Mouse (Mus musculus): Measurements from ENCODE around the gene Svop.

Gene Svop

GRCm38 (mm10) chr5:114007753-114008453 lies 83.5 kb downstream of the Svop start:
- in situ Hi-C loops (cut with MboI; ENCODE audit: unreplicated experiment in 2 of 2) = no loop called here

DNA sequence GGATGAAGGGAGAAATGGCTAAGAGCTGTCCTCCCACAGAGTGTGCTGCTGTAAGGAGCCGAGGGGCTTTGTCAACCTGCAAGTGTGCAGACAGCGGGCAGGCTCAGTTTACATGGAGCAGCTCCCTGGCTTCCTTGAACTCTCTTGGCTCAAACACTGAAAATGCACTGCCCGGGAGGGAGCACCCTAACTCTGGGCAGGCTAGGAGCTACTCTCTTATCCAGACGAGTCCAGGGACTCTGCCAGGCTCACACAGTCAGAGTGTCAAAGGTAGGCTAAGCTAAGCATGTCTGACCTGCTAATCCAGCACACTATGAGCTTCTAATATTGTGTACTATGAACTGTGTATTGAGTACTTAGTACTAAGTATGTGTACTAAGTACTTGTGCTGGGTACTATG lies 84.4 kb downstream of the Svop start:
- in situ Hi-C loops (cut with MboI; ENCODE audit: unreplicated experiment in 2 of 2) = no loop called here

- in situ Hi-C loops (cut with MboI; ENCODE audit: unreplicated experiment in 2 of 2) = no loop called here
These were observed 86.3 kb downstream of the Svop start for GRCm38 (mm10) chr5:114005100-114005499.

GRCm38 (mm10) chr5:114004573-114004972 lies 86.8 kb downstream of the Svop start:
- in situ Hi-C loops (cut with MboI; ENCODE audit: unreplicated experiment in 2 of 2) = no loop called here

DNA sequence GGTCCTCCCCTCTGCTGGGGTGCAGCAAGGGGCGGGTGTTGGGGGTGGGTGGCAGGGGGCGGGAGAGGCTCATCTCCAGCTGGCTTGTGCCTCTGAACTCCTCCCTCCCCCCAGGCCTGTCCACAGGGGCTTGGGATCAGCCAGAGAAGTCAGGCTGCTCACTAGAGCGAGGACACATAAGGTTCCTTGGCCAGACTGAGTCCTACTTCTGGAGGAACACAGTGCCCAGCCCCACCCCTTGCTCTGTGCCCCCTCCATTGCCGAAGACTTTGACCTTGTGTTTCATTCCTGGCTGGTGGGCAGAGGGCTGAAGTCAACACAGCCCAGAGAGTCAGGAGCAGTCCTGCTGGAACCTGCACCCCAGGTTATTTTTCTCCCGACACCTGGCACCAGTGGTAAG lies 87.8 kb downstream of the Svop start, which contains the start of gene Dao:
Dao (plus strand) TSS at position 162 of the 400 bp plus-strand sequence.
- in situ Hi-C loops (cut with MboI; ENCODE audit: unreplicated experiment in 2 of 2) = no loop called here

- in situ Hi-C loops (cut with MboI; ENCODE audit: unreplicated experiment in 2 of 2) = loop anchor here in 1 of 2 experiments (10.0 kb wide), 1 partner anchor 105 kb away; no protein-coding TSS in a partner anchor
These were observed 92.0 kb downstream of the Svop start for GRCm38 (mm10) chr5:113999382-113999781.

- in situ Hi-C loops (cut with MboI; ENCODE audit: unreplicated experiment in 2 of 2) = loop anchor here in 1 of 2 experiments (10.0 kb wide), 1 partner anchor 108 kb away; no protein-coding TSS in a partner anchor
These were observed 94.9 kb downstream of the Svop start for GRCm38 (mm10) chr5:113996458-113996857.

GRCm38 (mm10) chr5:113993487-113994465 lies 97.6 kb downstream of the Svop start, which contains the start of gene Ssh1:
TSS of gene Ssh1 (minus strand) at chr5:113993894.
- in situ Hi-C loops (cut with MboI; ENCODE audit: unreplicated experiment in 2 of 2) = loop anchor here in 1 of 2 experiments (10.0 kb wide), 1 partner anchor 111 kb away; no protein-coding TSS in a partner anchor

DNA sequence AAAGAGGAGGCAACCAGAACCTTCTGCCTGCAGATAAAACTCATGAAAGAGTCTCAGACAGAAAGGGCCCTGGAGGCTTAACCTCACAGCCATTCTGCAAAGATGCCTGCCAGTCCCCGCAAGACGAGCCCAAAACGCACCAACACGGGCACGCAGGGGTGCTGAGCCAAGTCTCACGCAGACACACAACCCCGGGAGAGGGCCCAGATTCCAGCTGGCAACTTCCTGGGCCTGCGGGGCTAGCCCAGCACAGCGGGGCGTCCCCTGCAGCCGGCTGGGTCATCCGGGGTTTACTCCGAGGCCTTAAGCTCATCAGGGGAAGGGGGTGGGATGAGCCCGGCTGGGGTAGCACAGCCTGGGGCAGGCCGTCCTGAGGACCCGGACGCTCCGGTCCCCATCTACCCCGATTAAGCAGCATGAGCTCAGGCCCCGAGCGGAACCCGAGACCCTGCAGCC lies 98.3 kb downstream of the Svop start:
- in situ Hi-C loops (cut with MboI; ENCODE audit: unreplicated experiment in 2 of 2) = loop anchor here in 1 of 2 experiments (10.0 kb wide), 1 partner anchor 112 kb away; no protein-coding TSS in a partner anchor

GRCm38 (mm10) chr5:113992339-113992831 lies 99.0 kb downstream of the Svop start:
- in situ Hi-C loops (cut with MboI; ENCODE audit: unreplicated experiment in 2 of 2) = loop anchor here in 1 of 2 experiments (10.0 kb wide), 1 partner anchor 112 kb away; no protein-coding TSS in a partner anchor

- in situ Hi-C loops (cut with MboI; ENCODE audit: unreplicated experiment in 2 of 2) = loop anchor here in 1 of 2 experiments (10.0 kb wide), 1 partner anchor 114 kb away; no protein-coding TSS in a partner anchor
These were observed 100.2 kb downstream of the Svop start for GRCm38 (mm10) chr5:113991141-113991540.

GRCm38 (mm10) chr5:113990593-113990992 lies 100.8 kb downstream of the Svop start:
- in situ Hi-C loops (cut with MboI; ENCODE audit: unreplicated experiment in 2 of 2) = loop anchor here in 1 of 2 experiments (10.0 kb wide), 1 partner anchor 114 kb away; no protein-coding TSS in a partner anchor

DNA sequence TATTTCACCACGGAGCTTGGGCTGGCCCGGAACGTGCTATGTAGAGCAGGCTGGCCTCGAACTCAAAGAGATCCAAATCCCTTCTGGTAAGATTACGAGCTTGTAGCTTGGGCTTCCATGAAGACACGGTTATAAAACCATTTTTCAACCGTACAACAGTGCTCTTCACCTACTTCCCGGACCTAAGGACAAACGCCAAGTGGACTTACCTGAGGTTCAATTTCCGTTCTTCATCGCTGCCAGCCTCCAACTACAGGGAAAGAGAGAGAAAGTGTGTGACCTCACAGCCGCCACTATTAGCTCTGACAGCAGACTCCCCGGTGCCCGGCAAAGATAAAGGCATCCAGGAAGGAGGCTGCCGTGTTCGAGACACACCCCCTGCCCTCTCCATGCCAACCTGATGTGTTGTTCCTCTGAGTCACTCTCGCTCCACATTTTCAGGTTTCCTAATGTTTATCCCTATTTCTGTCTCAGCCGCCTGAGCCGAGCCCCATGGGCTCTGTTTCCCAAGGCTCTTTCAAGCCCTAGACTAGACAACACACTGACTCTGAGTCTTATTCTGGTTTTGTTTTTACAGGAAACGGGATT lies 101.8 kb downstream of the Svop start:
- in situ Hi-C loops (cut with MboI; ENCODE audit: unreplicated experiment in 2 of 2) = loop anchor here in 1 of 2 experiments (10.0 kb wide), 1 partner anchor 115 kb away; no protein-coding TSS in a partner anchor

DNA sequence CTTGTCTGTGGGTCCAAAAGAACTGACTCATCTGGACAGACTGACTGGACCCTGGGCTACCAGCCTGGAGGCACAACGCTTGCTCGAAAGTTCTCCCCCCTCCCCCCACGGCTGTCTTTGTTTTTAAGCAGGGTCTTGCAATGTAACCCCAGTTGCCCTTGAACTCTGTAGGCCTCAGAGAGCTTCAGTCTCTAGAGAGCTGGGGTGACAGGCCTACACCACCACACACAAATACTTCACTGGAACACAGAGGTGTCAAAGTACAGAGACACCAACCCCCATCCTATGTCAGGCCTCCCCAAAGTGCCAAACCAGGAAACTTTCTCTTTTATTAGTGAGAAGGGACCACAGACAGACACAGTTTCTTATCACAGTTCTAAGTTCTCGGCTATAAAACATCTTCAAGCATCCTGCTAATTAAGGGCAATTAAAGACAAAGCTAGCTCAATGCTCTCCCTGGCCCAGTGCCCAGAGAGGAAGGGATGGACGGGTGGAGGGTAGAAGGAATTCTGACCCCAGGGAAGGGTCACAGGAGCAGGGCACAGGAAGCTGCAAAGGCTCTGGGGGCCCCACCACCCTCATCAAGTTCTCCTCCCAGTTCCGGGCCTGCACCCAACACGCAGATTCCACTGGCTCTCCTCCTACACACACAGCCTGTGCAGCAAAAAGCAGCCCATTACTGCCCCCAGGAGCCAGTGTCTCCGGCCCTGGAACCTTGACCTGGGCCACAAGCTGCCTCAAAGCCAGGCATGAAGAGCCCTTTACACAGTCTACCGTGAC lies 105.0 kb downstream of the Svop start:
- in situ Hi-C loops (cut with MboI; ENCODE audit: unreplicated experiment in 2 of 2) = no loop called here

GRCm38 (mm10) chr5:113985737-113986136 lies 105.6 kb downstream of the Svop start:
- in situ Hi-C loops (cut with MboI; ENCODE audit: unreplicated experiment in 2 of 2) = no loop called here

DNA sequence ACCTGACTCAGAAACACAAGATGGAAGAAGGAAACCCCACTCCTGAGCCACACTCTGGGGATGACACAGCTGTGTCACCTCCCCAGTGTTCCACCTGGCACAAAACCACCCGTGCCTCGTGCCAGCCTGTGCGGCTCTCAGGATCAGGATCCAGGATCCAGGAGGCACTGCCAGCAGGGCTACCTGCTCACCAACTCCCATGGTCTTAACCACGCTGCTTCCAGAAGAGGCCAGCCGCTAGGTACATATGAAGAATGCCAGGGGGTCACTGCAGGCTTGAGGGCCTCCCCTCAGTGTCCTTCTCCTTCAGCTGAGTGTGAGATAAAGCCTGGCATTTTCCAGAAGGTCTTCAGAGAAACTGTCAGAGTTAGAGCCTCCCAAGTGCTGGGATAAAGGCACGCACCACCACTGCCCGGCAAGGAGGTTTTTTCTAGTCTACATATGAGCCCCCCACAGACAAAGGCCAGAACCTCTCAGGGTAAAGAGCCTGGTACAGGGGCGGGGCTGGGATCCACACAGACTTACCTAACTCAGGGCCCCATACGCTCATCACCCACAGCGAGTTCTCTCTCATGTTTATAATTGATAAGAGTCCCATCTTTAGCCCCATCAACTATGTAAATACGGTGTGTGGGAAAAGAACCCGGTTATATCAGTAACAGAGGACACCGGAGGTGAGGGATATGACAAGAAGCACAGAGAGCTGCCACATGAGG lies 107.2 kb downstream of the Svop start:
- in situ Hi-C loops (cut with MboI; ENCODE audit: unreplicated experiment in 2 of 2) = no loop called here

- in situ Hi-C loops (cut with MboI; ENCODE audit: unreplicated experiment in 2 of 2) = no loop called here
These were observed 107.8 kb downstream of the Svop start for GRCm38 (mm10) chr5:113983541-113983940.

DNA sequence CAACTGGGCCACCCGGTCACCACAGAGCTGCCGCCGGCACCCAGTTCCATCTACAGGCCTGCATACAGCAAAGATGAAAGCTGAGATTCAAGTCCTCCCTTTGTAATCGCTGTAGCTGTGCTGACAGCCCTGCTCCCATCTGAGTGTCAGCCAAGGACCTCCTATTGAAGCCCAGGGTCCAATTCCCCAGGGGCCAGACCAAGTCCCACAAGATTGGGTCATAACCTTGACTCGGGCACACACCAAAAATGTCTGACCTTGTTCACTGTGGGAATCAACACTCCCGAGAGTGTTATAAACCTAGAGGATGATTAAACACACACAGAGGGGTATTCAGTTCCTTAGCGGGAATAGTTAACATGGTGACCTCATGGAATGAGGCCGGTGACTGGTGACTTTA lies 109.5 kb downstream of the Svop start:
- in situ Hi-C loops (cut with MboI; ENCODE audit: unreplicated experiment in 2 of 2) = no loop called here

- in situ Hi-C loops (cut with MboI; ENCODE audit: unreplicated experiment in 2 of 2) = no loop called here
These were observed 110.2 kb downstream of the Svop start for GRCm38 (mm10) chr5:113981171-113981570.

Measured in v-Abl transformed pro-B cells (cell line).